Mouse (Mus musculus) kidney, adult 18-20 months (tissue): ENCODE data around the gene Ephb3.

Source experiments
- DNase-seq: peaks from one replicate; pipeline ENCODE4 v3.0.0; 2021

The Ephb3 gene

GRCm38 (mm10) chr16:21247871-21248712 lies 43.5 kb downstream of the Ephb3 start:
- peak; percentile 81 for DNase-seq

GRCm38 (mm10) chr16:21248713-21249531 lies 44.4 kb downstream of the Ephb3 start:
- no peak for DNase-seq

GRCm38 (mm10) chr16:21252401-21252955 lies 47.9 kb downstream of the Ephb3 start:
- DNase-seq: no peak

GRCm38 (mm10) chr16:21255574-21256304 lies 51.2 kb downstream of the Ephb3 start:
- no peak for DNase-seq

- no peak for DNase-seq
These were observed 52.2 kb downstream of the Ephb3 start for GRCm38 (mm10) chr16:21256514-21257305.

- peak; percentile 35 for DNase-seq
These were observed 60.9 kb downstream of the Ephb3 start for GRCm38 (mm10) chr16:21265417-21265816.

- DNase-seq: no peak
These were observed 65.2 kb downstream of the Ephb3 start for GRCm38 (mm10) chr16:21269775-21270174.

- no peak for DNase-seq
These were observed 67.3 kb downstream of the Ephb3 start for GRCm38 (mm10) chr16:21271773-21272247.

GRCm38 (mm10) chr16:21272748-21273147 lies 68.2 kb downstream of the Ephb3 start:
- no peak for DNase-seq
